Mouse (Mus musculus): Measurements from ENCODE around the gene Sh3bgrl2. TPM values are rescaled to one million over a fixed set of nuclear protein-coding genes. Genes with fewer than 3 reads are reported as not detected.

The Sh3bgrl2 gene
- polyA plus RNA-seq, 1 experiment from 2014 or later, result 10.5 TPM

DNA sequence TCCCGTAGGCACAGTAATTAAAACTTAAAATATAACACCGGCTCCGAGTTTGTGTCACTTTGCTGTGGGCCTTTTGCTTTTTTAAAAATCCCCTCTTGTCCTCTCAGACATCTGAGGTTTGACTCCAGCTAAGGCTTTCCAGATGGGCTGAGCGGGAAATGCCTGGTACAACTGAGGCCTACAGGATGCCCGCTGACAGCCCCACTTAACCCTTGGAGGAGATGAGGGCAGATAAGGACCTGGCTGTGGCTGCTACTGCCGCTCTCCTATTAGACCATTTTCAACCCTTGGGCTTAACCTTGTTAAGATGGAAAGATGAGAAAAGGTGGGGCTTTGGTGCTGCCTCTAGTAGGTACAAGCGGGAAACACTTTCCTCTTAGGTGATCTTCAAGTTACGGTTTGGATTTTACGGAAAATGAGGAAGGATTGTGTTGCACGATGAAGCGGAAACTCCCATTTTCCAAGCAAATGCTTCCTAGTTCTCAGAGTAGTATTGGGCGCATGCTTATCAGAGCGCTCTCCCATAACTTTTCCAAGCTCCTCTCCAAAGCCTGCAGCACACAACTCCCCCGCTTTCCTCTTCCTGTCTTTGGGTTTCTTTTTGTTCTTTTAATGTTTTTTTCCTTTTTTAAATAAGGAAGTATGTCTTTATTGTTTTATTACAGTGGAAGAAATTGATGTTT lies 8.2 kb upstream of the Sh3bgrl2 start:
- Histone ChIP-seq H3K36me3 (ENCODE audit: control insufficient read depth, insufficient read depth, low read length) (no peaks in the 10 kb centered on the region), H3K4me1 (ENCODE audit: control insufficient read depth, insufficient read depth, low read length) (no peaks in the 10 kb centered on the region; the same call in 1 of the 2 replicates), H3K9me3 (ENCODE audit: control insufficient read depth, low read length) (no peaks in the 10 kb centered on the region), H3K4me2 (ENCODE audit: low read depth) (no peak overlapping the region), H3K4me3 (ENCODE audit: low read depth, low read length) (no peak overlapping the region), H3K27me3 (ENCODE audit: control insufficient read depth, insufficient read depth, low read length) (no peaks in the 10 kb centered on the region), H3K27ac (ENCODE audit: low read depth, low read length) (no peak overlapping the region), H3K9ac (ENCODE audit: low read length) (no peak overlapping the region)
- 89% methylated on average over 14 of the region's 14 CpGs for WGBS
- ATAC-seq (ENCODE audit: insufficient read depth, low FRiP score, low TSS enrichment), result no peak
- no peak for DNase-seq (ENCODE audit: low spot score)

DNA sequence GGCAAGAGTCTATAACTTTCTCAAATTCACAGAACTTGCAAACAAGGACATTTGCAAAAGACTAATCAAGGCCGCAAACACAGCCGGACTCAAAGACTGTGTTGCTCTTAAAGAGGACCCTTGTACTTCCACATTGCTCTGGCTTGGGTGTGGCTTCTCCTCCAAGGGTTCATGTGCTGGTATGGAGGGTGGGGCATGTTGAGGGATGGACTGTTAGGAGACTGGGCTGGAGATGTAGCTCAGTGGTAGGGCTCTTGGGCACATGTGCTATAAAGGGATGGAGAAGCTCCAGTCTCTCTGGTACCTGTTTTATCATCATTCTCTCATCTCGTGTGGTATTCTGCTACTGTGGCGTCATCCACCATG lies 7.7 kb upstream of the Sh3bgrl2 start:
- Histone ChIP-seq H3K27ac (ENCODE audit: low read depth, low read length) (no peak overlapping the region), H3K9me3 (ENCODE audit: control insufficient read depth, low read length) (no peaks in the 10 kb centered on the region), H3K9ac (ENCODE audit: low read length) (no peak overlapping the region), H3K27me3 (ENCODE audit: control insufficient read depth, insufficient read depth, low read length) (no peaks in the 10 kb centered on the region), H3K36me3 (ENCODE audit: control insufficient read depth, insufficient read depth, low read length) (no peaks in the 10 kb centered on the region), H3K4me2 (ENCODE audit: low read depth) (no peak overlapping the region), H3K4me3 (ENCODE audit: low read depth, low read length) (no peak overlapping the region), H3K4me1 (ENCODE audit: control insufficient read depth, insufficient read depth, low read length) (no peaks in the 10 kb centered on the region; the same call in 1 of the 2 replicates)
- ATAC-seq (ENCODE audit: insufficient read depth, low FRiP score, low TSS enrichment) (no peak), DNase-seq (ENCODE audit: low spot score) (no peak)
- WGBS, result 96% methylated on average over 4 of the region's 4 CpGs

DNA sequence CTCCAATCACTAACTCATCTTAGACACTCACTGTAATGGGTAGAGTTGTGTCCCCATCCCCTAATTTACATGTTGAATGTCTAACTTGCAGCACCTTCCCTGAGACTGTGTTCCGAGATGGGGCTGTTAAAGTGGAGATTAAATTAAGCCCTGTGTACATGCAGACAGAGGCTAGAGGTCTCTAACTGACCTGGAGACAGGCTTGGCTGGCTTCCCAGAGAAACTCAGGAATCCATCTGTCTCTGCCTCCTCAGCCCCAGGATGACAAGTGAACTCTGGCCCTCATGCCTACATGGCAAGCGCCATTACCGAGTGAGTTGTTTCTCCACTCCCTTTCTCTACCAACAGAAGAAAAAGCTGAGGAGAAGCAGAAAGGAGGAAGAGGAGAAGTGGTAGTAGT lies 7.2 kb upstream of the Sh3bgrl2 start:
- no peak overlapping the region for H3K27ac ChIP-seq (ENCODE audit: low read depth, low read length)
- DNase-seq (ENCODE audit: low spot score) (no peak), ATAC-seq (ENCODE audit: insufficient read depth, low FRiP score, low TSS enrichment) (no peak)
- no peak overlapping the region for H3K9ac ChIP-seq (ENCODE audit: low read length)
- WGBS, result 73% methylated on average over 3 of the region's 3 CpGs
- no peaks in the 10 kb centered on the region; the same call in 1 of the 2 replicates for H3K4me1 ChIP-seq (ENCODE audit: control insufficient read depth, insufficient read depth, low read length)
- no peaks in the 10 kb centered on the region for H3K9me3 ChIP-seq (ENCODE audit: control insufficient read depth, low read length)
- no peaks in the 10 kb centered on the region for H3K36me3 ChIP-seq (ENCODE audit: control insufficient read depth, insufficient read depth, low read length)
- no peak overlapping the region for H3K4me2 ChIP-seq (ENCODE audit: low read depth)
- no peak overlapping the region for H3K4me3 ChIP-seq (ENCODE audit: low read depth, low read length)
- no peaks in the 10 kb centered on the region for H3K27me3 ChIP-seq (ENCODE audit: control insufficient read depth, insufficient read depth, low read length)

DNA sequence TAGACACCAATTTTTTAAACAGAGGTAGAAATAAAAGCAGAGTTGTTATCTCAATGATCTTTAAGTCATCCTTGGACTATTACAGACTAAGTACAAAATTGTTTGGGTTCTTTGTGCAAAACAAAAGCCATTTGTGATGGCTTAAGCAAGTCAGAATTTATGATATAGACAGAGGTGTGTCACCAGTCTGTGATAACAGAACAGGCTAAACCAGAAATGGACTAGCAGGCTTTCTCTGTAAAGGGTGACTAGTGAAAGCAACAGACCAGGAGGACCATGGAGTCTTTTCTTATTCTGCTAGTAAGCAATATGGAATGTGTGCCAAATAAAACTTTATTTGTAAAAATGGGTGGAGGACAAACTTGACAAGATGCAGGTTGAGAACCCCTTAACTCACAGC lies 2.9 kb upstream of the Sh3bgrl2 start:
- H3K4me3 ChIP-seq (ENCODE audit: low read depth, low read length), result no peak overlapping the region
- DNase-seq (ENCODE audit: low spot score), result no peak
- no peaks in the 10 kb centered on the region for H3K9me3 ChIP-seq (ENCODE audit: control insufficient read depth, low read length)
- H3K9ac ChIP-seq (ENCODE audit: low read length), result no peak overlapping the region
- H3K27ac ChIP-seq (ENCODE audit: low read depth, low read length), result no peak overlapping the region
- H3K27me3 ChIP-seq (ENCODE audit: control insufficient read depth, insufficient read depth, low read length), result no peaks in the 10 kb centered on the region
- ATAC-seq (ENCODE audit: insufficient read depth, low FRiP score, low TSS enrichment), result no peak
- no peaks in the 10 kb centered on the region for H3K36me3 ChIP-seq (ENCODE audit: control insufficient read depth, insufficient read depth, low read length)
- no peak overlapping the region for H3K4me2 ChIP-seq (ENCODE audit: low read depth)
- no peaks in the 10 kb centered on the region for H3K4me1 ChIP-seq (ENCODE audit: control insufficient read depth, insufficient read depth, low read length)

DNA sequence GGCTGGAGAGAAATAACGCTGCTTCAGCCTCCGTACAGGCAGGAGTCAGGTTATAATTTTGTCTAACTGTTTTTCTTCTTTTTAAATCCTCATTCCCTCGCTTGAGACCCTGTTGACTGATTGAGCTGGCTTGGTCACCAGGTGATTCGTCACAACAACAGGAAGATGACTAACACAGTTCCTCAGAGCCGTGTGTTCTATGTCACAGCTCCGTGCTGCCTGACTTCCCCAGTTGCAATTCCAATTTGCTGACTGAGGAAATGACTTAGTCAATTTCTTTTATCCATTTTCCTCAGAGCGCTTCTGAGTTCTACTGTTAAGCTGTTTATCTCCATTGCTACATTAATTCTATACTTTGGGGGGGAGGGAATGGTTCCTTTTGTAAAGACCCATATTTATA lies 1.8 kb upstream of the Sh3bgrl2 start:
- WGBS, result 85% methylated on average over 7 of the region's 7 CpGs
- no peak for DNase-seq (ENCODE audit: low spot score)
- Histone ChIP-seq H3K9ac (ENCODE audit: low read length) (no peak overlapping the region), H3K36me3 (ENCODE audit: control insufficient read depth, insufficient read depth, low read length) (no peaks in the 10 kb centered on the region), H3K4me1 (ENCODE audit: control insufficient read depth, insufficient read depth, low read length) (no peaks in the 10 kb centered on the region), H3K27me3 (ENCODE audit: control insufficient read depth, insufficient read depth, low read length) (no peaks in the 10 kb centered on the region), H3K4me3 (ENCODE audit: low read depth, low read length) (no peak overlapping the region), H3K4me2 (ENCODE audit: low read depth) (no peak overlapping the region), H3K27ac (ENCODE audit: low read depth, low read length) (no peak overlapping the region), H3K9me3 (ENCODE audit: control insufficient read depth, low read length) (no peaks in the 10 kb centered on the region)
- ATAC-seq (ENCODE audit: insufficient read depth, low FRiP score, low TSS enrichment), result no peak

DNA sequence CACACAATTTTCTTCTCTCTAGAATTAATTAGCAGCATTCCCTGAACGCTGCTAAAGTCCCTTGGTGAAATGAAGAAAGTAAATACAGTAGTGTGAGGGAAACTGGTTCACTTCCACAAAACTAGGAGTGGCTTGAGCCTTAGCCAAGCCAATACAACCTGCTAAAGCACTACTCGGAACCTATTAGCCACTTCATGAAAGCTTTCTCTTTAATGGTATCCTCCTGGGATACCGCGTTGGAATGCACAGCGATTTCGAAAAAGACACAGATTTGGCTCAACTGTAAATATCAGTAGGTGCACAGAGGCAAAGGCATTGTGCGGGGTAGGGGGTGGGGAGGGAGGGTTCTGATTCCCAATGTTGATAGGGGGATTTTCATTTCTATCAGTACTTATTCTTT lies 898 bp upstream of the Sh3bgrl2 start:
- Histone ChIP-seq H3K9ac (ENCODE audit: low read length) (no peak overlapping the region), H3K27me3 (ENCODE audit: control insufficient read depth, insufficient read depth, low read length) (no peaks in the 10 kb centered on the region), H3K27ac (ENCODE audit: low read depth, low read length) (no peak overlapping the region), H3K4me3 (ENCODE audit: low read depth, low read length) (no peak overlapping the region), H3K9me3 (ENCODE audit: control insufficient read depth, low read length) (no peaks in the 10 kb centered on the region), H3K4me1 (ENCODE audit: control insufficient read depth, insufficient read depth, low read length) (no peaks in the 10 kb centered on the region), H3K4me2 (ENCODE audit: low read depth) (no peak overlapping the region), H3K36me3 (ENCODE audit: control insufficient read depth, insufficient read depth, low read length) (no peaks in the 10 kb centered on the region)
- whole genome bisulfite sequencing, result 87% methylated on average over 7 of the region's 7 CpGs
- ATAC-seq (ENCODE audit: insufficient read depth, low FRiP score, low TSS enrichment) (no peak), DNase-seq (ENCODE audit: low spot score) (no peak)

DNA sequence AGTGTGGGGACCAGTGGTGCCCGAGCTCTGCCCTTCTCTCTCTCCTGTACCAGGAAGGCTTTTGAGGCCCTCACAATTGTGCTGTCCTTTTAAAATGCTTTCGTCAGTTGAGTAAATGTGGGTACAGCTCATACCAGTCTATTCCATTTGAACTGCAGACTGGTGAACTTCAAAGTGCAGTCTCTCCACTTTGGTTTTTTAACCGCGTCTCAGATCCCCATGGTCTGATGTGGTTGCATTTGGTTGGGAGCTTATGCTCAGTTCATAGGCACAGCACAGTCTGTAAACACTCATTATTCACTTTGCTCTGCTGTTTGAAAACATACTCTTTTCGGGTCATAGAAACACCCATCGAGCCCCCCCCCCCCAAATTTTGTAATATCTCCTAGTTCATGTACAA lies 1.7 kb downstream of the Sh3bgrl2 start:
- 89% methylated on average over 6 of the region's 6 CpGs for WGBS
- Histone ChIP-seq H3K27me3 (ENCODE audit: control insufficient read depth, insufficient read depth, low read length) (no peaks in the 10 kb centered on the region), H3K4me3 (ENCODE audit: low read depth, low read length) (no peak overlapping the region), H3K36me3 (ENCODE audit: control insufficient read depth, insufficient read depth, low read length) (no peaks in the 10 kb centered on the region), H3K4me2 (ENCODE audit: low read depth) (no peak overlapping the region), H3K4me1 (ENCODE audit: control insufficient read depth, insufficient read depth, low read length) (no peaks in the 10 kb centered on the region), H3K9me3 (ENCODE audit: control insufficient read depth, low read length) (no peaks in the 10 kb centered on the region), H3K9ac (ENCODE audit: low read length) (no peak overlapping the region), H3K27ac (ENCODE audit: low read depth, low read length) (no peak overlapping the region)
- no peak for DNase-seq (ENCODE audit: low spot score)
- ATAC-seq (ENCODE audit: insufficient read depth, low FRiP score, low TSS enrichment), result no peak

DNA sequence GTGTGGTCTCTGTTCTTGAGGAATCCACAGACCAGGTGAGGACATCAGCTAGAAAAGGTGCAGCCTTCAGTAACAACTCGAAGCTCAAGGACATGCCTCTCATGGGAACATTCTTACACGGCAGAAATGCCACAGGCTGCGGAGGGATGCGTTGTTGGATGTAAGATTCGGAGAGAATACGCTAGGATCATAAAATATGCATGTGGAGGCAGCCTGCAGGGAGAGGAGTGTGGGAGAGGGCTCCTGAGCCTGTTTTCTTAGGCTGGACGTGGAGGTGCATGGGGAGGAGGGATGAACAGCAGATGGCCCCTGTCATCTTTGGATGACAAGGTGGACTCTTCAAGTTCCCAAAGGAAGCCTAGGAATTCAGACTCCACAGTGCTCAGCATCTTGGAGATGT lies 3.0 kb downstream of the Sh3bgrl2 start:
- no peak overlapping the region for H3K27ac ChIP-seq (ENCODE audit: low read depth, low read length)
- H3K36me3 ChIP-seq (ENCODE audit: control insufficient read depth, insufficient read depth, low read length), result no peaks in the 10 kb centered on the region
- no peaks in the 10 kb centered on the region; the same call in 1 of the 2 replicates for H3K4me1 ChIP-seq (ENCODE audit: control insufficient read depth, insufficient read depth, low read length)
- DNase-seq (ENCODE audit: low spot score) (no peak), ATAC-seq (ENCODE audit: insufficient read depth, low FRiP score, low TSS enrichment) (no peak)
- no peak overlapping the region for H3K4me3 ChIP-seq (ENCODE audit: low read depth, low read length)
- H3K9me3 ChIP-seq (ENCODE audit: control insufficient read depth, low read length), result no peaks in the 10 kb centered on the region
- whole genome bisulfite sequencing, result 65% methylated on average over 7 of the region's 7 CpGs
- H3K27me3 ChIP-seq (ENCODE audit: control insufficient read depth, insufficient read depth, low read length), result no peaks in the 10 kb centered on the region
- no peak overlapping the region for H3K9ac ChIP-seq (ENCODE audit: low read length)
- H3K4me2 ChIP-seq (ENCODE audit: low read depth), result no peak overlapping the region

DNA sequence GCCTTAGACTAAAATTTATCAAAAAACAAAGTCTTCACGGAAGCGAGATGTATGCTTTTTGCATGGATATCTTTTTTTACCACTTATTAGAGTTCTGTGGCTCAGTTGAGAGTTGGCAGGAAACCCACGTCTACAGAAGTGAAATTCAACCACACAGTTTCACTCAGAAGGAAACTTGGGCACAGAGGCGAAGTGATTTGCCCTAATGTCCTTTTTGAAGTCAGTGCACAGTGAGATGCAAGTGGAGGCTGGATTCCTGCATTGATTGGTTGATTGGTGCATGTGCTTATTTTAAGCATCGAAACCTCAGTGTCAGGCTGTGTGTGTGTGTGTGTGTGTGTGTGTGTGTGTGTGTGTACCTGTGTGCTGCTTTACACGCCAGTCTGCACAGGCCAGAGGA lies 3.5 kb downstream of the Sh3bgrl2 start:
- no peak for DNase-seq (ENCODE audit: low spot score)
- no peaks in the 10 kb centered on the region for H3K27me3 ChIP-seq (ENCODE audit: control insufficient read depth, insufficient read depth, low read length)
- H3K9me3 ChIP-seq (ENCODE audit: control insufficient read depth, low read length), result no peaks in the 10 kb centered on the region
- no peaks in the 10 kb centered on the region for H3K36me3 ChIP-seq (ENCODE audit: control insufficient read depth, insufficient read depth, low read length)
- H3K4me3 ChIP-seq (ENCODE audit: low read depth, low read length), result no peak overlapping the region
- no peak for ATAC-seq (ENCODE audit: insufficient read depth, low FRiP score, low TSS enrichment)
- H3K4me1 ChIP-seq (ENCODE audit: control insufficient read depth, insufficient read depth, low read length), result peaks cover 4% of the 10 kb centered on the region; the same call in 1 of the 2 replicates
- no peak overlapping the region for H3K9ac ChIP-seq (ENCODE audit: low read length)
- H3K27ac ChIP-seq (ENCODE audit: low read depth, low read length), result no peak overlapping the region
- H3K4me2 ChIP-seq (ENCODE audit: low read depth), result no peak overlapping the region
- 84% methylated on average over 6 of the region's 6 CpGs for WGBS
